Mouse (Mus musculus) stomach, embryonic 14.5 days (tissue): ENCODE measurements at regions not wholly inside any gene's neighbourhood (a gene's known extent, or its start where the extent isn't known, plus 50 kb on each side); places are given as distances from the start of the nearest gene placed in this dataset.

Source experiments
- ATAC-seq: fragments of 200-750 bp; cut with Nextera tagmentation; 2 replicates; pipeline ENCODE4 v1.8.0; 2017; ENCODE audit warnings: low read depth, moderate TSS enrichment; ENCODE audit not compliant: insufficient number of reproducible peaks, insufficient read depth, low FRiP score
- H3K27ac ChIP-seq: fragments of 300-500 bp; sonication (generic); 2 replicates; pipeline ENCODE4 v1.5.1; 2014; ENCODE audit warnings: mild to moderate bottlenecking, low read length, moderate library complexity, mixed read lengths
- H3K27me3 ChIP-seq: fragments of 300-500 bp; sonication (generic); 2 replicates; pipeline ENCODE4 v1.6.1; 2014; ENCODE audit warnings: low read length, control low read depth, mixed read lengths; ENCODE audit not compliant: control insufficient read depth, insufficient read depth
- H3K36me3 ChIP-seq: fragments of 300-500 bp; sonication (generic); 2 replicates; pipeline ENCODE4 v1.6.1; 2014; ENCODE audit warnings: mild to moderate bottlenecking, control low read depth, low read length, moderate library complexity, mixed read lengths; ENCODE audit not compliant: control insufficient read depth, insufficient read depth
- H3K4me1 ChIP-seq: fragments of 300-500 bp; sonication (generic); 2 replicates; pipeline ENCODE4 v1.6.1; 2014; ENCODE audit warnings: low read length, control low read depth, mixed read lengths; ENCODE audit not compliant: control insufficient read depth, insufficient read depth
- H3K4me2 ChIP-seq: fragments of 300-500 bp; sonication (generic); replicated peaks from 2 replicates; pipeline ENCODE4 v1.6.1; 2014; ENCODE audit warnings: low read depth, low read length, control low read depth
- H3K4me3 ChIP-seq: fragments of 300-500 bp; sonication (generic); 2 replicates; pipeline ENCODE4 v1.5.1; 2014; ENCODE audit warnings: low read depth, low read length, control low read depth
- H3K9ac ChIP-seq: fragments of 300-500 bp; sonication (generic); replicated peaks from 2 replicates; pipeline ENCODE4 v1.6.1; 2014; ENCODE audit warnings: low read depth, mild to moderate bottlenecking, control low read depth, low read length, moderate library complexity, mixed read lengths
- H3K9me3 ChIP-seq: fragments of 300-500 bp; sonication (generic); 2 replicates; pipeline ENCODE4 v1.6.1; 2016; ENCODE audit warnings: low read depth, low read length, control low read depth; ENCODE audit not compliant: control insufficient read depth
- WGBS: fragments of 180-500 bp; shearing (Covaris S2); extraction: QIAGEN DNeasy Blood & Tissue Kit; methylation state at CpG from one replicate; pipeline ENCODE4 v1.1.7; 2014; 5-methylcytosine and 5-hydroxymethylcytosine counted together

DNA sequence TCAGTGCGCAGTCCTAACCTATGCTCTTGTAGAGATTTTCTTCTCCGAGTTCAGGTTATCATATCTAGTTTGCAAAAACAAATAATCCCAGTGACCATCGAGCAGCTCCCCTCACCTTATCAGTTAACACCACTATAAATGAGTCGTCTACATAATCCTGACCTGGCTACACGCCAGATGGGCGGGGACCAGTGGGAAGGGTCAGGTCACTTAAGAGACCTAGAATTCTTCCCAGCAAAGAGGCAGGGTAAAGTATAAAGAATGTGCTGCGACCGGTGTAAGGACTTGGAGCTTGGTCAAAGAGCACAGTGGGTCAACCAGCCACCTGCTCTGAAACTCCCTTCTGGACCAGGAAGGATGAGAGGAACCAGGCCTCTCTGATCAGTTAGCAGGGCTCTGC is 102.0 kb upstream of the 1700020N01Rik start:
- WGBS: 35% methylated on average over 8 of the region's 8 CpGs
- Histone ChIP-seq H3K27ac (no peak overlapping the region), H3K9me3 (no peaks in the 10 kb centered on the region), H3K4me1 (no peaks in the 10 kb centered on the region), H3K27me3 (no peaks in the 10 kb centered on the region), H3K36me3 (no peaks in the 10 kb centered on the region), H3K4me3 (no peak overlapping the region), H3K4me2 (no peak overlapping the region), H3K9ac (no peak overlapping the region)
- ATAC-seq: peak; percentile 19; the same call in 1 of the 2 replicates

DNA sequence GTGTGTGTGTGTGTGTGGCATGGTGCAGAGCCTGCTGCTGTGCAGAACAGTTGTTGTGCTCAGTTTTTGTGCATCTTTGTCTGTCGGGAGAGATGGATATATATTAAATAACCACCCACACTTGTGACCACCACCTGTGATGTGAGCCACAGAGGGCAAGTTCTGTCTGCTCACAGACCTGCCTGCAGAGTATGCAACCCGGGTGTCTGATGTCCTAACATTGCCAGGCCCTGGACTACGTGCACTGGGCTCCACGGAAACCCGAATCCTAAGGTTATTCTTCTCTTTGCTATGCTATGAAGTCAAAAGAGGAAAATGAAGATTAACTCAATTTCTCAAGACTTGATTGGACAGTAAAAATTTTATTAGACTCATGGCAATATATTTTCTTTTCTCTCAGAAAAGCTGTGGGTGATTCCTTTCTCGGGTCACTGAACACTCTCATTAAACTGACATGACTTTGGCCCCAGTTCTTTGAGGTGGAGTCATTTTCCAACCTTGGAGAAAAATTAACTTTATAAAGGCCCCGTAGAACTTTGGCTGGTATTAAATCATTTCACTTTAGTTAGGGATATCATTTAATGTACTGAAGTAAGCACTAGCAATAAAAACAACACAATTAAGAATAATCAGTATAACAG is 100.6 kb upstream of the 1700020N01Rik start:
- no peak overlapping the region for H3K27ac ChIP-seq
- H3K36me3 ChIP-seq: no peaks in the 10 kb centered on the region
- no peak overlapping the region for H3K9ac ChIP-seq
- WGBS: 71% methylated on average over 7 of the region's 7 CpGs
- no peak overlapping the region for H3K4me2 ChIP-seq
- no peaks in the 10 kb centered on the region for H3K4me1 ChIP-seq
- ATAC-seq: no peak
- no peaks in the 10 kb centered on the region for H3K9me3 ChIP-seq
- no peaks in the 10 kb centered on the region for H3K27me3 ChIP-seq
- no peak overlapping the region for H3K4me3 ChIP-seq

DNA sequence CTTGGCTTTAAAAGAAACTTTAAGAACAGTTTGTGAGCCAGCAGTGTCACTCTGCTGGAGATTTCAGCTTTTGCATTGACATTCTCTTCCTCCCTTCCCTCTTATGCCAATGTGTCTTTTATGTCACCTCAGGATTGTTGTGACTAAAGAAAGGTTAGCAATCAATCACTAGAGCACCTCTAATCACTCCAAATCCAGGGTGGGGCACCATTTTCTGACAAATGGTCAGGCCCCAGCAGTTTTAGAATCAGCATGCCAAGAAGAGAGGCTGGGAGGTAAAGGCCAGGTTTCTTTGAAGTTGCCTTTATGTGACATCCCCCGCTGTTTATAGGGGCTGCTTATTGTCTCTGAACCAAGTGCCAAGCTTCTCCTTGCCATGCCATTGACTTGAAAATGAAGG is 98.4 kb upstream of the 1700020N01Rik start:
- no peak for ATAC-seq
- 20% methylated on average over 1 of the region's 1 CpGs for WGBS

DNA sequence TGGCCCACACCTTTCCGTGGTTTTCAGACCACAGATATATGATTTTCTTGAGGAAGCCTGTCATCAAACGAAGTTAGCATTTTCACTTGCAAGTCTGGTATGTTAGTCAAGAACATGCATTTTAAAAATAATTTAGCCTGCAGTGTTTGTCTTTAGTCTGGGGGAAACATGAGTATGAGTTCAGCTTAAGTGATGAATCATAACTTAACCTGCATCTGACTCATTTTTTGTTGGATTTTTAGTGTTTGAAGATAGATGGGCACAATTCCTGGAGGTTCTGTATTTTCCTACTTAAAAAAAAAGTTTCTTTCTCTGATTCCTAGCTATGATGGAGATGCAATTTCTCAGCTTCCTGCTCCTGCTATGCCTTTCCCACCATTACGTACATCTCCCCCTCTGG is 95.8 kb upstream of the 1700020N01Rik start:
- ATAC-seq: no peak
- H3K4me2 ChIP-seq: no peak overlapping the region
- H3K4me1 ChIP-seq: no peaks in the 10 kb centered on the region
- H3K9me3 ChIP-seq: no peaks in the 10 kb centered on the region
- no peaks in the 10 kb centered on the region for H3K27me3 ChIP-seq
- no peak overlapping the region for H3K4me3 ChIP-seq
- 83% methylated on average over 3 of the region's 3 CpGs for WGBS
- H3K9ac ChIP-seq: no peak overlapping the region
- no peaks in the 10 kb centered on the region for H3K36me3 ChIP-seq
- H3K27ac ChIP-seq: no peak overlapping the region

More for the DNA sequence above, 98.4 kb upstream of the 1700020N01Rik start:
- Histone ChIP-seq H3K27me3 (no peaks in the 10 kb centered on the region), H3K36me3 (no peaks in the 10 kb centered on the region), H3K9ac (no peak overlapping the region), H3K4me2 (no peak overlapping the region), H3K27ac (no peak overlapping the region), H3K4me1 (no peaks in the 10 kb centered on the region), H3K4me3 (no peak overlapping the region), H3K9me3 (no peaks in the 10 kb centered on the region)

DNA sequence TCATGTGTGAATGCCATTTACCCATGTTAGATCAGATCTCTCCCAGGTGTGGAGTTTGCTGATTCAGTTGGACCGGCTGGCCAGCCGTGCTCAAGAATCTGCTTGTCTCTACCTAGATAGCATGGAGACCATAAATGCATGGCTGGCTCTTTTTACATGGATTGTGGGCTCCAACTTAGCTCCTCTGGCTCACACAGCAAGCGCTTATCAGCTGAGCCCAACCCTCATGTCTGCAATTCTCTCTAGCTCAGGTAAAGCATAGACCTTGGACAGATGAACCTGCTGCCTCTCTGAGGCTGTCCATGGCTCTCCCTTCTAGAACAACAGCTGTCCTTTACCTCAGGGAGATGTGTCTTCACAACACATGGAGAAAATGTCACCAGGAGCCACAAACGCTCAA is 94.8 kb upstream of the 1700020N01Rik start:
- no peaks in the 10 kb centered on the region for H3K9me3 ChIP-seq
- H3K4me2 ChIP-seq: no peak overlapping the region
- H3K27me3 ChIP-seq: no peaks in the 10 kb centered on the region
- H3K27ac ChIP-seq: no peak overlapping the region
- no peak for ATAC-seq
- H3K36me3 ChIP-seq: no peaks in the 10 kb centered on the region
- no peaks in the 10 kb centered on the region for H3K4me1 ChIP-seq
- no peak overlapping the region for H3K9ac ChIP-seq
- WGBS: 89% methylated on average over 4 of the region's 4 CpGs
- H3K4me3 ChIP-seq: no peak overlapping the region

DNA sequence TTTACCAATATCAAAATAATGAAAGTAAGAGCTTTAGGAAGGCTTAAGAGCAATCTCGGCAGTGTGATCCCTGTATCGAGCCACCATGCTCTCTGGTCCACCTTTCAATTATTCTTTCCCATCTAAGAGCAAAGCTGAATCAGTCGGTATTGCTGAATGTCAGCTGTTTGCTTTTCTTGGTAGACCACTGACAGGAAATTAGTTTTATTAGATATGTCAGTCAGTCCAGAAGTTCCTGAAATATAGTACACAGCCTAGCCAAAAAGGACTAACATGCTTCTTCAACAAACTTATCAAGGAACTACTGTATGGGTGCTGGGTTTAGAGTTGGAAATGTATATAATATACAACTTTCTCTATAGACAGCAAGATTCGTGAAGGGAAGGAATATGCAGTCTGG is 91.3 kb upstream of the 1700020N01Rik start:
- H3K9ac ChIP-seq: no peak overlapping the region
- no peak overlapping the region for H3K4me2 ChIP-seq
- H3K27ac ChIP-seq: no peak overlapping the region
- no peaks in the 10 kb centered on the region for H3K27me3 ChIP-seq
- no peak overlapping the region for H3K4me3 ChIP-seq
- H3K9me3 ChIP-seq: no peaks in the 10 kb centered on the region
- WGBS: 81% methylated on average over 4 of the region's 4 CpGs
- H3K36me3 ChIP-seq: no peaks in the 10 kb centered on the region
- no peak for ATAC-seq
- H3K4me1 ChIP-seq: no peaks in the 10 kb centered on the region

DNA sequence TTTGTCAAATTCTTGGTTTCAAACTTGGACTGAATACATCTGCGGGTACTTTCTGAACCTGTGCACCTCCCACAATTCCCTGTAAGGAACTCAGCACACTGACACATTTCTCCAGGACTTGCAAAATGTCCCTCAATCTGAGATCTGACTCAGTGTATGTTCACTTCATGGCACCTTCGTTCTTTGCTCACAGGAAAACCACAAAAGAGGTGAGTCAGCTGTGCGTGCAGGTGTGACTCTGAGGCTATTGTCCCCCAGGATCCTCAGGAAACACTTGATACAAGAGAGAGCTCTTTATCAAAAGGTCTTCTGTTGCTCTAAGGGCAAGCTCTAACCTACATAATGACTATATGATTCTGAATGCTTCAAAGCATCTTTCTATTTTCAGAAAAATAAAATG is 88.5 kb upstream of the 1700020N01Rik start:
- Histone ChIP-seq H3K4me2 (no peak overlapping the region), H3K9me3 (no peaks in the 10 kb centered on the region), H3K4me1 (no peaks in the 10 kb centered on the region), H3K36me3 (no peaks in the 10 kb centered on the region), H3K9ac (no peak overlapping the region), H3K27me3 (no peaks in the 10 kb centered on the region), H3K4me3 (no peak overlapping the region), H3K27ac (no peak overlapping the region)
- ATAC-seq: no peak
- WGBS: 73% methylated on average over 3 of the region's 3 CpGs

DNA sequence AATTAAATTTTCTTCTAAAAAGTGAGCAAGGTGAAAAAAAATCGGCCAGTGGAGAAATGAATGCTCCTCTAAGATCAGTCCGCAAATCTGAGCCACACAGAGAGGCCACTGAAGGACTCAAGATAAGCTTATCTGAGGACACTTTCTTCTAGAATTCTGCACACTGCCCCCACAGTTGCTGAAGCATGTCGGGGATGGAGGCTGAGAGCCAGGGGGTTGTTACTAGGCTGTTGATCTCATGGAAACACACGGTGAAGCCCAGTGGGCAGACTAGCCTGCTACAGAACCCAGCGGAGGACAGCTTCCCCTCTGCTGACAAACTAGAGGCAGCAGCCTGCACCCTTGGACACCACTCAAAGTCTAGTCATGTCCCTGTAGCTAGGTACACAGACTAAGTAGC is 81.6 kb upstream of the 1700020N01Rik start:
- ATAC-seq: no peak
- Histone ChIP-seq H3K4me3 (no peak overlapping the region), H3K4me2 (no peak overlapping the region), H3K27me3 (no peaks in the 10 kb centered on the region), H3K9me3 (no peaks in the 10 kb centered on the region), H3K27ac (no peak overlapping the region), H3K4me1 (no peaks in the 10 kb centered on the region), H3K9ac (no peak overlapping the region), H3K36me3 (no peaks in the 10 kb centered on the region)
- 71% methylated on average over 5 of the region's 5 CpGs for WGBS

DNA sequence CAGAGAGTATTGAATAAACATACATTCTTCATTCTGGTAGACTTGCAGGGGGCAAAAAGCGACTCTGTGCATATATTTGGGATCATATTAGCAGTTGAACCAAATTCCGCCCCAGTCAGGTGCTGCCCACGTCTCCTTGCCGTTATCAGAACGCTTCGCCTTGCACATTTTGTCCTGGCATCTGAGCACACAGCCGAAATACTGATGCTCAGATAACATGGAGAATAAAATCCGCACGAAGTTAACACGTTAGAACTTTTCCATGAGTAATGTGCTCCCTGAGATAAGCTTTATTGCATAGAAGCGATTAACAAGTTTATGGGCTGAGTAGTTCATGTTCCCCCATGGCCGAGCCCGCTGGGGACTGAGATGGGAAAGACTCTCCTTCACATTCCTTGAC is 80.5 kb upstream of the 1700020N01Rik start:
- H3K27ac ChIP-seq: no peak overlapping the region

More for the DNA sequence above, 80.5 kb upstream of the 1700020N01Rik start:
- Histone ChIP-seq H3K9ac (no peak overlapping the region), H3K4me2 (no peak overlapping the region), H3K27me3 (no peaks in the 10 kb centered on the region), H3K4me1 (no peaks in the 10 kb centered on the region), H3K9me3 (no peaks in the 10 kb centered on the region), H3K36me3 (no peaks in the 10 kb centered on the region), H3K4me3 (no peak overlapping the region)
- no peak for ATAC-seq
- 81% methylated on average over 13 of the region's 13 CpGs for WGBS
